Mouse (Mus musculus) kidney, adult 8-10 months (tissue): ENCODE results near the gene Ap3d1.
A peak's percentile ranks its signal among the peaks of the same experiment; 100 is the strongest.

Experiments used
- DNase-seq, 2 experiments: peaks; one replicate each; pipeline ENCODE4 v3.0.0; 2022

The Ap3d1 gene

GRCm38 (mm10) chr10:80756967-80757366 lies 14.9 kb upstream of the Ap3d1 start:
- no peak for DNase-seq

- DNase-seq: no peak
Observed at GRCm38 (mm10) chr10:80756509-80756908, 14.4 kb upstream of the Ap3d1 start.

- DNase-seq: no peak
Observed at GRCm38 (mm10) chr10:80756099-80756498, 14.0 kb upstream of the Ap3d1 start.

GRCm38 (mm10) chr10:80755291-80756015 lies 13.4 kb upstream of the Ap3d1 start:
- DNase-seq: no peak

GRCm38 (mm10) chr10:80754594-80755290 lies 12.7 kb upstream of the Ap3d1 start, which contains the start of gene Dot1l:
Gene Dot1l, plus strand, starts transcription at chr10:80755206.
- peak; percentile 97 to 98 for DNase-seq

GRCm38 (mm10) chr10:80752079-80752625 lies 10.1 kb upstream of the Ap3d1 start:
- peak; percentile 73 to 78 for DNase-seq

GRCm38 (mm10) chr10:80751188-80751832 lies 9.2 kb upstream of the Ap3d1 start:
- peak; percentile 61 to 64 for DNase-seq

- peak; percentile 46 to 63 for DNase-seq
Observed at GRCm38 (mm10) chr10:80748609-80749008, 6.5 kb upstream of the Ap3d1 start.

GRCm38 (mm10) chr10:80747410-80747809 lies 5.3 kb upstream of the Ap3d1 start:
- DNase-seq: peak; percentile 64 to 66

- DNase-seq: peak; percentile 61 to 76
Observed at GRCm38 (mm10) chr10:80744262-80744661, 2.2 kb upstream of the Ap3d1 start.

GRCm38 (mm10) chr10:80741634-80742179 lies 357 bp downstream of the Ap3d1 start:
- peak in 1 of 2 experiments; percentile 18 for DNase-seq

- peak in 1 of 2 experiments; percentile 29 for DNase-seq
Observed at GRCm38 (mm10) chr10:80741146-80741545, 918 bp downstream of the Ap3d1 start.

- no peak for DNase-seq
Observed at GRCm38 (mm10) chr10:80738657-80739056, 3.4 kb downstream of the Ap3d1 start.

- no peak for DNase-seq
Observed at GRCm38 (mm10) chr10:80736731-80737130, 5.3 kb downstream of the Ap3d1 start.

- no peak for DNase-seq
Observed at GRCm38 (mm10) chr10:80732611-80733101, 9.4 kb downstream of the Ap3d1 start.

GRCm38 (mm10) chr10:80727369-80728127 lies 14.5 kb downstream of the Ap3d1 start:
- DNase-seq: no peak

- DNase-seq: no peak
Observed at GRCm38 (mm10) chr10:80717281-80717680, 24.8 kb downstream of the Ap3d1 start.

- DNase-seq: no peak
Observed at GRCm38 (mm10) chr10:80710834-80711233, 31.2 kb downstream of the Ap3d1 start.

- DNase-seq: no peak
Observed at GRCm38 (mm10) chr10:80705479-80705878, 36.6 kb downstream of the Ap3d1 start.

- DNase-seq: no peak
Observed at GRCm38 (mm10) chr10:80705033-80705432, 37.0 kb downstream of the Ap3d1 start.

GRCm38 (mm10) chr10:80704418-80704817 lies 37.6 kb downstream of the Ap3d1 start:
- no peak for DNase-seq

- DNase-seq: no peak
Observed at GRCm38 (mm10) chr10:80703643-80704042, 38.4 kb downstream of the Ap3d1 start.
